8 mouse cellular contexts compared by ENCODE assay signal in the genomic region with DNA sequence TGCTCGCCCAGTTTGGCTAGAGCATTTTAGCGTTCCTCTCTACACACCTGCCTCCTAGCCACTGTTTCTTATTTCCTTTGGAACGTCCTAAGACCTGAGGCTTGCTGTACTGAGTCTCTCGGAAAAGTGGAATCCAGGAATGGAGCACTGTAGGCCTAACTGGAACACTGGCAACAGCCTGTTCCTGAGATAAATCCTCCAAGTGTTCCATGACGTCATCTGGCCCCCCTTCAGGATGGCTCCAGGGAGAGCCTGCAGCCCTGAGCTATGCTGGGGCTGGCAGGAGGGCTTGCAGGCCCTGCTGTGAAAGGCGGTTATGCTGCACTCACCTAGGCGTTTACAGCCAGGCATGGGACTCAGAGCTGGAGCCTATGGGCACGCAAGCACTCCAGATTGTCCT.
A peak's percentile ranks its signal among the peaks of the same experiment; 100 is the strongest.
DNase-seq lines count a peak whose midpoint lies in the region.

No protein-coding gene starts in this region.

- peak; percentile 24 to 61 for DNase-seq in frontal cortex, adult 2 months (ENCODE audit: extremely low spot score in 1 of 2, low spot score in 1 of 2)
- DNase-seq in frontal cortex, postnatal 25 days (ENCODE audit: low spot score in 2 of 2) = no peak
- peak; percentile 42 for DNase-seq in adrenal gland, adult 8-10 months
- peak; percentile 43 for DNase-seq in gastrocnemius, adult 18-20 months (ENCODE audit: low spot score)
- peak; percentile 21 for DNase-seq in kidney, adult 18-20 months
- peak; percentile 80 for DNase-seq in lung, postnatal 10 days
- DNase-seq in thymus, postnatal 4 days = no peak
- DNase-seq in thymus, postnatal 36 days = no peak

Comparison
In these comparisons a context has a peak if more than half of its experiments do, and no peak if none do; other contexts are left out.
1. DNase-seq: peak in frontal cortex, adult 2 months (2 of 2), adrenal gland, adult 8-10 months (single experiment), gastrocnemius, adult 18-20 months (single experiment), kidney, adult 18-20 months (single experiment) and lung, postnatal 10 days (single experiment); none in frontal cortex, postnatal 25 days (0 of 2), thymus, postnatal 4 days (single experiment) and thymus, postnatal 36 days (0 of 2).